Mouse (Mus musculus): Measurements from ENCODE around the gene Fabp7. TPM values are rescaled to one million over a fixed set of nuclear protein-coding genes. Genes with fewer than 3 reads are reported as not detected.

The Fabp7 gene
- 23.2 and 43.7 TPM in 2 replicates for polyA plus RNA-seq (2015; fragmentation: Nextera tagmentation; extraction: Ambion mirVana)

- 13% methylated on average over 7 of the region's 7 CpGs for WGBS
- Histone ChIP-seq H3K27me3 (no peaks in the 10 kb centered on the region), H3K36me3 (no peaks in the 10 kb centered on the region), H3K4me2 (replicated peaks) (peak within 1 kb of the TSS; percentile 23; the same call in 1 of the 2 replicates), H3K9me3 (replicated peaks) (no peaks in the 10 kb centered on the region), H3K4me1 (no peaks in the 10 kb centered on the region), H3K27ac (replicated peaks) (no peak within 1 kb of the TSS), H3K9ac (no peak within 1 kb of the TSS), H3K4me3 (replicated peaks) (no peak within 1 kb of the TSS)
- no peak for ATAC-seq (ENCODE audit: insufficient number of reproducible peaks, low FRiP score, low TSS enrichment, low read depth)
Observed at GRCm38 (mm10) chr10:57784876-57785150, at the start of gene Fabp7. Gene Fabp7 (plus strand): TSS chr10:57784881.

- Histone ChIP-seq H3K9ac (no peak overlapping the region), H3K4me2 (replicated peaks) (no peak overlapping the region), H3K4me3 (replicated peaks) (no peak overlapping the region), H3K9me3 (replicated peaks) (no peaks in the 10 kb centered on the region), H3K27ac (replicated peaks) (no peak overlapping the region), H3K4me1 (no peaks in the 10 kb centered on the region), H3K36me3 (no peaks in the 10 kb centered on the region), H3K27me3 (no peaks in the 10 kb centered on the region)
- 77% methylated on average over 4 of the region's 4 CpGs for WGBS
- ATAC-seq (ENCODE audit: insufficient number of reproducible peaks, low FRiP score, low TSS enrichment, low read depth) = no peak
Observed at GRCm38 (mm10) chr10:57740733-57741132, 43.9 kb upstream of the Fabp7 start.

GRCm38 (mm10) chr10:57741351-57741750 is 43.3 kb upstream of the Fabp7 start:
- no peaks in the 10 kb centered on the region for H3K27me3 ChIP-seq
- no peak overlapping the region for H3K9ac ChIP-seq
- no peak for ATAC-seq (ENCODE audit: insufficient number of reproducible peaks, low FRiP score, low TSS enrichment, low read depth)
- H3K36me3 ChIP-seq = no peaks in the 10 kb centered on the region
- WGBS = 50% methylated on average over 2 of the region's 2 CpGs
- no peak overlapping the region for H3K4me2 ChIP-seq (replicated peaks)
- H3K4me1 ChIP-seq = no peaks in the 10 kb centered on the region
- no peaks in the 10 kb centered on the region for H3K9me3 ChIP-seq (replicated peaks)
- H3K27ac ChIP-seq (replicated peaks) = no peak overlapping the region
- H3K4me3 ChIP-seq (replicated peaks) = no peak overlapping the region

- H3K27me3 ChIP-seq = no peaks in the 10 kb centered on the region
Observed at GRCm38 (mm10) chr10:57743045-57743444, 41.6 kb upstream of the Fabp7 start.

GRCm38 (mm10) chr10:57743606-57744016 is 41.1 kb upstream of the Fabp7 start:
- no peaks in the 10 kb centered on the region for H3K4me1 ChIP-seq
- WGBS = 5% methylated on average over 6 of the region's 6 CpGs
- peak overlapping the region; percentile 36 for H3K4me3 ChIP-seq (replicated peaks)
- no peaks in the 10 kb centered on the region for H3K27me3 ChIP-seq
- no peaks in the 10 kb centered on the region for H3K9me3 ChIP-seq (replicated peaks)
- H3K9ac ChIP-seq = no peak overlapping the region
- H3K27ac ChIP-seq (replicated peaks) = no peak overlapping the region
- no peak for ATAC-seq (ENCODE audit: insufficient number of reproducible peaks, low FRiP score, low TSS enrichment, low read depth)
- peak overlapping the region; percentile 45 for H3K4me2 ChIP-seq (replicated peaks)
- H3K36me3 ChIP-seq = no peaks in the 10 kb centered on the region

More at GRCm38 (mm10) chr10:57743045-57743444, 41.6 kb upstream of the Fabp7 start:
- no peaks in the 10 kb centered on the region for H3K4me1 ChIP-seq
- no peaks in the 10 kb centered on the region for H3K9me3 ChIP-seq (replicated peaks)
- H3K27ac ChIP-seq (replicated peaks) = no peak overlapping the region
- 66% methylated on average over 7 of the region's 7 CpGs for WGBS
- no peak overlapping the region for H3K4me3 ChIP-seq (replicated peaks)
- no peak overlapping the region for H3K9ac ChIP-seq
- H3K36me3 ChIP-seq = no peaks in the 10 kb centered on the region
- ATAC-seq (ENCODE audit: insufficient number of reproducible peaks, low FRiP score, low TSS enrichment, low read depth) = no peak
- no peak overlapping the region for H3K4me2 ChIP-seq (replicated peaks)

GRCm38 (mm10) chr10:57744128-57744765 is 40.4 kb upstream of the Fabp7 start:
- Histone ChIP-seq H3K36me3 (no peaks in the 10 kb centered on the region), H3K27ac (replicated peaks) (no peak overlapping the region), H3K4me1 (no peaks in the 10 kb centered on the region), H3K4me3 (replicated peaks) (no peak overlapping the region), H3K4me2 (replicated peaks) (no peak overlapping the region), H3K9me3 (replicated peaks) (no peaks in the 10 kb centered on the region), H3K27me3 (no peaks in the 10 kb centered on the region), H3K9ac (no peak overlapping the region)
- WGBS = 51% methylated on average over 2 of the region's 2 CpGs
- ATAC-seq (ENCODE audit: insufficient number of reproducible peaks, low FRiP score, low TSS enrichment, low read depth) = no peak

- H3K4me1 ChIP-seq = no peaks in the 10 kb centered on the region
- H3K4me3 ChIP-seq (replicated peaks) = no peak overlapping the region
- no peak for ATAC-seq (ENCODE audit: insufficient number of reproducible peaks, low FRiP score, low TSS enrichment, low read depth)
- no peaks in the 10 kb centered on the region for H3K9me3 ChIP-seq (replicated peaks)
- no peak overlapping the region for H3K9ac ChIP-seq
- no peaks in the 10 kb centered on the region for H3K27me3 ChIP-seq
- H3K4me2 ChIP-seq (replicated peaks) = no peak overlapping the region
- H3K27ac ChIP-seq (replicated peaks) = no peak overlapping the region
- no peaks in the 10 kb centered on the region for H3K36me3 ChIP-seq
Observed at GRCm38 (mm10) chr10:57745452-57745851, 39.2 kb upstream of the Fabp7 start.

GRCm38 (mm10) chr10:57747127-57747526 is 37.6 kb upstream of the Fabp7 start:
- no peaks in the 10 kb centered on the region for H3K4me1 ChIP-seq
- H3K36me3 ChIP-seq = no peaks in the 10 kb centered on the region
- no peak overlapping the region for H3K4me2 ChIP-seq (replicated peaks)
- no peak overlapping the region for H3K27ac ChIP-seq (replicated peaks)
- no peaks in the 10 kb centered on the region for H3K9me3 ChIP-seq (replicated peaks)
- no peak for ATAC-seq (ENCODE audit: insufficient number of reproducible peaks, low FRiP score, low TSS enrichment, low read depth)
- H3K9ac ChIP-seq = no peak overlapping the region
- H3K4me3 ChIP-seq (replicated peaks) = no peak overlapping the region
- H3K27me3 ChIP-seq = no peaks in the 10 kb centered on the region

- H3K36me3 ChIP-seq = no peaks in the 10 kb centered on the region
- WGBS = 66% methylated on average over 1 of the region's 1 CpGs
- H3K4me1 ChIP-seq = no peaks in the 10 kb centered on the region
- H3K9me3 ChIP-seq (replicated peaks) = no peaks in the 10 kb centered on the region
- no peak overlapping the region for H3K9ac ChIP-seq
- H3K4me3 ChIP-seq (replicated peaks) = no peak overlapping the region
- ATAC-seq (ENCODE audit: insufficient number of reproducible peaks, low FRiP score, low TSS enrichment, low read depth) = no peak
- H3K27ac ChIP-seq (replicated peaks) = no peak overlapping the region
- H3K27me3 ChIP-seq = no peaks in the 10 kb centered on the region
- no peak overlapping the region for H3K4me2 ChIP-seq (replicated peaks)
Observed at GRCm38 (mm10) chr10:57753343-57753742, 31.3 kb upstream of the Fabp7 start.

GRCm38 (mm10) chr10:57755201-57755736 is 29.4 kb upstream of the Fabp7 start:
- 83% methylated on average over 2 of the region's 2 CpGs for WGBS
- no peak for ATAC-seq (ENCODE audit: insufficient number of reproducible peaks, low FRiP score, low TSS enrichment, low read depth)
- no peak overlapping the region for H3K4me2 ChIP-seq (replicated peaks)

GRCm38 (mm10) chr10:57758999-57759398 is 25.7 kb upstream of the Fabp7 start:
- Histone ChIP-seq H3K9me3 (replicated peaks) (no peaks in the 10 kb centered on the region), H3K27me3 (no peaks in the 10 kb centered on the region), H3K4me2 (replicated peaks) (no peak overlapping the region), H3K4me3 (replicated peaks) (no peak overlapping the region), H3K36me3 (no peaks in the 10 kb centered on the region), H3K27ac (replicated peaks) (no peak overlapping the region), H3K4me1 (no peaks in the 10 kb centered on the region), H3K9ac (no peak overlapping the region)
- no peak for ATAC-seq (ENCODE audit: insufficient number of reproducible peaks, low FRiP score, low TSS enrichment, low read depth)
- WGBS = 86% methylated on average over 2 of the region's 2 CpGs

More at GRCm38 (mm10) chr10:57755201-57755736, 29.4 kb upstream of the Fabp7 start:
- H3K36me3 ChIP-seq = no peaks in the 10 kb centered on the region
- H3K4me3 ChIP-seq (replicated peaks) = no peak overlapping the region
- H3K9ac ChIP-seq = no peak overlapping the region
- H3K4me1 ChIP-seq = no peaks in the 10 kb centered on the region
- H3K9me3 ChIP-seq (replicated peaks) = no peaks in the 10 kb centered on the region
- no peak overlapping the region for H3K27ac ChIP-seq (replicated peaks)
- no peaks in the 10 kb centered on the region for H3K27me3 ChIP-seq

GRCm38 (mm10) chr10:57760694-57761093 is 24.0 kb upstream of the Fabp7 start:
- Histone ChIP-seq H3K4me3 (replicated peaks) (no peak overlapping the region), H3K27me3 (no peaks in the 10 kb centered on the region), H3K4me1 (no peaks in the 10 kb centered on the region), H3K36me3 (no peaks in the 10 kb centered on the region), H3K9ac (no peak overlapping the region), H3K27ac (replicated peaks) (no peak overlapping the region), H3K4me2 (replicated peaks) (no peak overlapping the region), H3K9me3 (replicated peaks) (no peaks in the 10 kb centered on the region)
- no peak for ATAC-seq (ENCODE audit: insufficient number of reproducible peaks, low FRiP score, low TSS enrichment, low read depth)
- WGBS = 65% methylated on average over 3 of the region's 3 CpGs

All from embryonic facial prominence, embryonic 15.5 days (tissue).